Mouse (Mus musculus) heart, adult 2 months (tissue): ENCODE results near the gene Gid4. TPM values are rescaled to one million over a fixed set of nuclear protein-coding genes. Genes with fewer than 3 reads are reported as not detected.

ENCODE experiments used
- DNase-seq, 2 experiments: peaks; one replicate each; pipeline ENCODE4 v3.0.0; 2021
- H3K27ac ChIP-seq: fragments of 200-600 bp; 2 replicates; pipeline ENCODE4 v1.8.1; 2022
- H3K27me3 ChIP-seq: fragments of 200-500 bp; 2 replicates; pipeline ENCODE4 v1.6.1; 2012; ENCODE audit warnings: mild to moderate bottlenecking, low read length, inconsistent platforms, mixed read lengths; ENCODE audit not compliant: control insufficient read depth, insufficient read depth
- H3K36me3 ChIP-seq: fragments of 200-500 bp; 2 replicates; pipeline ENCODE4 v1.6.1; 2012; ENCODE audit warnings: low read length, inconsistent platforms; ENCODE audit not compliant: control insufficient read depth, insufficient read depth
- H3K4me1 ChIP-seq: fragments of 200-500 bp; 2 replicates; pipeline ENCODE4 v1.6.1; 2011; ENCODE audit warnings: low read length; ENCODE audit not compliant: control insufficient read depth, insufficient read depth
- H3K4me3 ChIP-seq: fragments of 200-600 bp; 2 replicates; pipeline ENCODE4 v1.8.1; 2022
- H3K79me2 ChIP-seq: fragments of 200-500 bp; replicated peaks from 2 replicates; pipeline ENCODE4 v1.6.1; 2012; ENCODE audit warnings: mild to moderate bottlenecking, inconsistent platforms, low read length, moderate library complexity, mixed read lengths; ENCODE audit not compliant: control insufficient read depth, insufficient read depth
- H3K9ac ChIP-seq: fragments of 200-500 bp; 2 replicates; pipeline ENCODE4 v1.6.1; 2012; ENCODE audit warnings: low read depth, mild to moderate bottlenecking, control low read depth, inconsistent platforms, low read length, mixed read lengths
- CTCF ChIP-seq: fragments of 200-600 bp; IDR thresholded peaks from 2 replicates; pipeline ENCODE4 v1.8.1; 2022; ENCODE audit warnings: antibody characterized with exemption, mild to moderate bottlenecking, moderate library complexity
- EP300 ChIP-seq: fragments of 200-500 bp; IDR thresholded peaks from 2 replicates; pipeline ENCODE4 v1.6.1; 2011; ENCODE audit warnings: low read depth, low read length, control low read depth; ENCODE audit not compliant: insufficient read depth
- POLR2A ChIP-seq: fragments of 200-500 bp; IDR thresholded peaks from 2 replicates; pipeline ENCODE4 v1.6.1; 2011; ENCODE audit warnings: mild to moderate bottlenecking, low read depth, low read length, control low read depth; ENCODE audit not compliant: insufficient read depth
- WGBS: fragments of 180-500 bp; shearing (Covaris S2); methylation state at CpG from one replicate; pipeline ENCODE4 v1.1.7; 2018; 5-methylcytosine and 5-hydroxymethylcytosine counted together
- intact Hi-C: fragments of 180-260 bp; cut with DNase I; formaldehyde crosslinking; loops from one replicate; pipeline ENCODE4 v1.15.1; 2025
- polyA plus RNA-seq: library from polyadenylated mRNA; depleted of rRNA; stranded (reverse); fragments of >200 nt; gene quantifications from 2 replicates; pipeline ENCODE4 v1.2.3, GENCODE M21; 2012
- total RNA-seq, 2 experiments: library from RNA; stranded (reverse); gene quantifications; 2 replicates each; pipeline ENCODE4 v1.2.3; 2021

Gene Gid4
- total and polyA plus RNA-seq, 3 experiments = 30.5 to 49.5 (median 47.8) TPM

GRCm38 (mm10) chr11:60454080-60454744 is 37.3 kb downstream of the Gid4 start, which contains the start of gene Drg2:
TSS of gene Drg2 (plus strand) at chr11:60454591.
- TF ChIP-seq EP300 (peak; percentile 95), CTCF (no peak), POLR2A (peak; percentile 95)
- Histone ChIP-seq H3K79me2 (0 out of 2 replicates have a peak, but pooled peaks cover 1% of the 10 kb centered on the region), H3K4me1 (peaks cover 4% of the 10 kb centered on the region), H3K9ac (peak within 1 kb of the TSS; percentile 61), H3K27ac (peak within 1 kb of the TSS; percentile 79), H3K36me3 (no peaks in the 10 kb centered on the region), H3K4me3 (peak within 1 kb of the TSS; percentile 76), H3K27me3 (no peaks in the 10 kb centered on the region)
- intact Hi-C loops = no loop called here
- DNase-seq = peak; percentile 88 to 90
- WGBS = 5% methylated on average over 27 of the region's 27 CpGs

- peak in 1 of 2 experiments; percentile 36 for DNase-seq
- Histone ChIP-seq H3K36me3 (no peaks in the 10 kb centered on the region), H3K79me2 (0 out of 2 replicates have a peak, but pooled peaks cover 1% of the 10 kb centered on the region), H3K27me3 (no peaks in the 10 kb centered on the region), H3K4me3 (peak overlapping the region; percentile 76), H3K27ac (peak overlapping the region; percentile 79), H3K9ac (peak overlapping the region; percentile 61), H3K4me1 (peaks cover 4% of the 10 kb centered on the region)
- intact Hi-C loops = loop anchor here (5.0 kb wide), 1 partner anchor 83 kb away; the partner anchor contains the start of gene Alkbh5
- no peak for TF ChIP-seq EP300
- TF ChIP-seq CTCF = no peak
- no peak for TF ChIP-seq POLR2A
- WGBS = under 1% methylated on average over 17 of the region's 17 CpGs
These were observed 37.8 kb downstream of the Gid4 start for GRCm38 (mm10) chr11:60454745-60455087.

GRCm38 (mm10) chr11:60457973-60458372 is 41.0 kb downstream of the Gid4 start:
- intact Hi-C loops = loop anchor here (5.0 kb wide), 1 partner anchor 79 kb away; the partner anchor contains the start of gene Alkbh5
- DNase-seq = no peak
- H3K9ac ChIP-seq = no peak overlapping the region
- no peak overlapping the region for H3K4me3 ChIP-seq
- H3K4me1 ChIP-seq = peaks cover 4% of the 10 kb centered on the region
- no peaks in the 10 kb centered on the region for H3K27me3 ChIP-seq
- WGBS = 81% methylated on average over 1 of the region's 1 CpGs
- no peaks in the 10 kb centered on the region for H3K36me3 ChIP-seq
- no peak for TF ChIP-seq POLR2A
- peak; percentile 20 for TF ChIP-seq CTCF
- no peak for TF ChIP-seq EP300
- 0 out of 2 replicates have a peak, but pooled peaks cover 1% of the 10 kb centered on the region for H3K79me2 ChIP-seq
- no peak overlapping the region for H3K27ac ChIP-seq

- H3K9ac ChIP-seq = no peak overlapping the region
These were observed 49.0 kb downstream of the Gid4 start for GRCm38 (mm10) chr11:60465943-60466380.

GRCm38 (mm10) chr11:60469039-60469438 is 52.1 kb downstream of the Gid4 start, which contains the start of gene Myo15:
TSS of gene Myo15 (plus strand) at chr11:60469339.
- no peak for TF ChIP-seq EP300
- TF ChIP-seq CTCF = no peak
- TF ChIP-seq POLR2A = no peak
- 83% methylated on average over 3 of the region's 3 CpGs for WGBS
- no peaks in the 10 kb centered on the region for H3K79me2 ChIP-seq
- intact Hi-C loops = no loop called here
- H3K4me1 ChIP-seq = no peaks in the 10 kb centered on the region
- no peaks in the 10 kb centered on the region for H3K36me3 ChIP-seq
- no peak within 1 kb of the TSS for H3K27ac ChIP-seq
- H3K27me3 ChIP-seq = no peaks in the 10 kb centered on the region
- no peak for DNase-seq
- no peak within 1 kb of the TSS for H3K9ac ChIP-seq
- H3K4me3 ChIP-seq = no peak within 1 kb of the TSS

More at GRCm38 (mm10) chr11:60465943-60466380, 49.0 kb downstream of the Gid4 start:
- 82% methylated on average over 2 of the region's 2 CpGs for WGBS
- no peak for DNase-seq
- intact Hi-C loops = no loop called here
- H3K79me2 ChIP-seq = no peaks in the 10 kb centered on the region
- H3K4me1 ChIP-seq = no peaks in the 10 kb centered on the region
- no peaks in the 10 kb centered on the region for H3K27me3 ChIP-seq
- no peak for TF ChIP-seq EP300
- TF ChIP-seq CTCF = peak; percentile 68
- no peak overlapping the region for H3K4me3 ChIP-seq
- no peaks in the 10 kb centered on the region for H3K36me3 ChIP-seq
- H3K27ac ChIP-seq = no peak overlapping the region

- H3K9ac ChIP-seq = no peak overlapping the region
- no peak overlapping the region for H3K4me3 ChIP-seq
- intact Hi-C loops = no loop called here
- WGBS = 81% methylated on average over 9 of the region's 9 CpGs
- H3K27me3 ChIP-seq = no peaks in the 10 kb centered on the region
- H3K36me3 ChIP-seq = no peaks in the 10 kb centered on the region
- no peak overlapping the region for H3K27ac ChIP-seq
- H3K4me1 ChIP-seq = no peaks in the 10 kb centered on the region
- no peak for DNase-seq
- TF ChIP-seq EP300 = no peak
- no peak for TF ChIP-seq CTCF
- TF ChIP-seq POLR2A = no peak
- H3K79me2 ChIP-seq = no peaks in the 10 kb centered on the region
These were observed 53.8 kb downstream of the Gid4 start for GRCm38 (mm10) chr11:60470743-60471142.
